Mouse (Mus musculus): Measurements from ENCODE around the gene Ift20. TPM values are rescaled to one million over a fixed set of nuclear protein-coding genes. Genes with fewer than 3 reads are reported as not detected.
A peak's percentile ranks its signal among the peaks of the same experiment; 100 is the strongest.

The Ift20 gene
- polyA plus RNA-seq, 1 experiment from 2014 or later, result 134 TPM

- 85% methylated on average over 3 of the region's 3 CpGs for whole genome bisulfite sequencing
- no peak overlapping the region for H3K9ac ChIP-seq
Measured at GRCm38 (mm10) chr11:78505430-78505829, 30.7 kb upstream of the Ift20 start.

GRCm38 (mm10) chr11:78509148-78509547 lies 27.0 kb upstream of the Ift20 start:
- no peak for ATAC-seq (replicated peaks; ENCODE audit: low FRiP score)
- Histone ChIP-seq H3K4me3 (replicated peaks) (no peak overlapping the region), H3K36me3 (peaks cover 51% of the 10 kb centered on the region), H3K9me3 (replicated peaks) (no peaks in the 10 kb centered on the region), H3K4me1 (peaks cover 19% of the 10 kb centered on the region), H3K4me2 (no peak overlapping the region), H3K9ac (no peak overlapping the region), H3K27me3 (no peaks in the 10 kb centered on the region), H3K27ac (no peak overlapping the region)
- WGBS, result 81% methylated on average over 5 of the region's 5 CpGs

More at GRCm38 (mm10) chr11:78505430-78505829, 30.7 kb upstream of the Ift20 start:
- H3K4me2 ChIP-seq, result no peak overlapping the region
- H3K4me3 ChIP-seq (replicated peaks), result no peak overlapping the region
- no peak overlapping the region for H3K27ac ChIP-seq
- ATAC-seq (replicated peaks; ENCODE audit: low FRiP score), result no peak
- no peaks in the 10 kb centered on the region for H3K9me3 ChIP-seq (replicated peaks)
- H3K27me3 ChIP-seq, result peaks cover 11% of the 10 kb centered on the region
- peaks cover 47% of the 10 kb centered on the region for H3K36me3 ChIP-seq
- no peaks in the 10 kb centered on the region for H3K4me1 ChIP-seq

GRCm38 (mm10) chr11:78512025-78512957 lies 23.9 kb upstream of the Ift20 start, which contains the start of the genes Tmem199 and Poldip2:
Tmem199 (minus strand) TSS chr11:78512172.
Poldip2 (plus strand) TSS chr11:78512193.
- Histone ChIP-seq H3K4me1 (peaks cover 19% of the 10 kb centered on the region), H3K27ac (peak within 1 kb of the TSS; percentile 86), H3K4me3 (replicated peaks) (peak within 1 kb of the TSS; percentile 82), H3K36me3 (peaks cover 63% of the 10 kb centered on the region), H3K9me3 (replicated peaks) (no peaks in the 10 kb centered on the region), H3K9ac (peak within 1 kb of the TSS; percentile 93), H3K27me3 (no peaks in the 10 kb centered on the region), H3K4me2 (peak within 1 kb of the TSS; percentile 87)
- peak; percentile 95 for ATAC-seq (replicated peaks; ENCODE audit: low FRiP score)
- under 1% methylated on average over 50 of the region's 67 CpGs for WGBS

GRCm38 (mm10) chr11:78513106-78513790 lies 22.9 kb upstream of the Ift20 start:
- Histone ChIP-seq H3K4me3 (replicated peaks) (peak overlapping the region; percentile 82), H3K27me3 (no peaks in the 10 kb centered on the region), H3K36me3 (peaks cover 62% of the 10 kb centered on the region), H3K4me2 (peak overlapping the region; percentile 87), H3K4me1 (peaks cover 19% of the 10 kb centered on the region), H3K9me3 (replicated peaks) (no peaks in the 10 kb centered on the region), H3K9ac (peak overlapping the region; percentile 93), H3K27ac (no peak overlapping the region)
- 77% methylated on average over 3 of the region's 3 CpGs for whole genome bisulfite sequencing
- no peak for ATAC-seq (replicated peaks; ENCODE audit: low FRiP score)

- Histone ChIP-seq H3K4me3 (replicated peaks) (no peak overlapping the region), H3K36me3 (peaks cover 67% of the 10 kb centered on the region), H3K9ac (no peak overlapping the region), H3K27ac (no peak overlapping the region), H3K4me1 (peaks cover 19% of the 10 kb centered on the region), H3K9me3 (replicated peaks) (no peaks in the 10 kb centered on the region), H3K4me2 (no peak overlapping the region), H3K27me3 (no peaks in the 10 kb centered on the region)
- no peak for ATAC-seq (replicated peaks; ENCODE audit: low FRiP score)
- WGBS, result 84% methylated on average over 2 of the region's 2 CpGs
Measured at GRCm38 (mm10) chr11:78515549-78516325, 20.4 kb upstream of the Ift20 start.

GRCm38 (mm10) chr11:78518931-78519330 lies 17.2 kb upstream of the Ift20 start:
- Histone ChIP-seq H3K27ac (no peak overlapping the region), H3K9me3 (replicated peaks) (no peaks in the 10 kb centered on the region), H3K27me3 (no peaks in the 10 kb centered on the region), H3K9ac (no peak overlapping the region), H3K36me3 (peaks cover 97% of the 10 kb centered on the region), H3K4me1 (no peaks in the 10 kb centered on the region), H3K4me3 (replicated peaks) (no peak overlapping the region), H3K4me2 (no peak overlapping the region)
- ATAC-seq (replicated peaks; ENCODE audit: low FRiP score), result no peak
- WGBS, result 91% methylated on average over 10 of the region's 10 CpGs

GRCm38 (mm10) chr11:78521880-78522279 lies 14.3 kb upstream of the Ift20 start:
- Histone ChIP-seq H3K27ac (no peak overlapping the region), H3K9me3 (replicated peaks) (no peaks in the 10 kb centered on the region), H3K4me3 (replicated peaks) (no peak overlapping the region), H3K27me3 (no peaks in the 10 kb centered on the region), H3K36me3 (peaks cover 97% of the 10 kb centered on the region), H3K4me2 (no peak overlapping the region), H3K9ac (no peak overlapping the region), H3K4me1 (no peaks in the 10 kb centered on the region)
- ATAC-seq (replicated peaks; ENCODE audit: low FRiP score), result no peak
- 89% methylated on average over 3 of the region's 3 CpGs for WGBS

GRCm38 (mm10) chr11:78522481-78522997 lies 13.6 kb upstream of the Ift20 start:
- no peak overlapping the region for H3K4me3 ChIP-seq (replicated peaks)
- 100% methylated on average over 1 of the region's 1 CpGs for whole genome bisulfite sequencing
- H3K27me3 ChIP-seq, result no peaks in the 10 kb centered on the region
- no peaks in the 10 kb centered on the region for H3K9me3 ChIP-seq (replicated peaks)
- H3K4me2 ChIP-seq, result no peak overlapping the region
- peaks cover 100% of the 10 kb centered on the region for H3K36me3 ChIP-seq
- ATAC-seq (replicated peaks; ENCODE audit: low FRiP score), result no peak
- H3K27ac ChIP-seq, result no peak overlapping the region
- H3K9ac ChIP-seq, result no peak overlapping the region
- peaks cover under 1% of the 10 kb centered on the region; the same call in 1 of the 2 replicates for H3K4me1 ChIP-seq

- no peaks in the 10 kb centered on the region for H3K27me3 ChIP-seq
- no peak overlapping the region for H3K9ac ChIP-seq
- no peak overlapping the region for H3K27ac ChIP-seq
- no peak for ATAC-seq (replicated peaks; ENCODE audit: low FRiP score)
- H3K4me1 ChIP-seq, result peaks cover 9% of the 10 kb centered on the region
- H3K4me3 ChIP-seq (replicated peaks), result no peak overlapping the region
- no peaks in the 10 kb centered on the region for H3K9me3 ChIP-seq (replicated peaks)
- no peak overlapping the region for H3K4me2 ChIP-seq
- 85% methylated on average over 9 of the region's 9 CpGs for WGBS
- H3K36me3 ChIP-seq, result peaks cover 100% of the 10 kb centered on the region
Measured at GRCm38 (mm10) chr11:78523241-78523955, 12.8 kb upstream of the Ift20 start.

- no peak for ATAC-seq (replicated peaks; ENCODE audit: low FRiP score)
- no peak overlapping the region; the same call in 1 of the 2 replicates for H3K27ac ChIP-seq
Measured at GRCm38 (mm10) chr11:78524838-78525237, 11.3 kb upstream of the Ift20 start.

GRCm38 (mm10) chr11:78528714-78529113 lies 7.4 kb upstream of the Ift20 start:
- Histone ChIP-seq H3K36me3 (peaks cover 67% of the 10 kb centered on the region), H3K27me3 (no peaks in the 10 kb centered on the region), H3K4me2 (no peak overlapping the region), H3K9me3 (replicated peaks) (no peaks in the 10 kb centered on the region), H3K27ac (peak overlapping the region; percentile 84), H3K4me3 (replicated peaks) (no peak overlapping the region), H3K4me1 (peaks cover 36% of the 10 kb centered on the region), H3K9ac (no peak overlapping the region)
- peak; percentile 68 for ATAC-seq (replicated peaks; ENCODE audit: low FRiP score)
- 38% methylated on average over 9 of the region's 9 CpGs for WGBS

More at GRCm38 (mm10) chr11:78524838-78525237, 11.3 kb upstream of the Ift20 start:
- Histone ChIP-seq H3K4me2 (no peak overlapping the region), H3K36me3 (peaks cover 98% of the 10 kb centered on the region), H3K27me3 (no peaks in the 10 kb centered on the region), H3K4me3 (replicated peaks) (no peak overlapping the region), H3K9me3 (replicated peaks) (no peaks in the 10 kb centered on the region), H3K4me1 (peaks cover 21% of the 10 kb centered on the region), H3K9ac (no peak overlapping the region)
- 84% methylated on average over 2 of the region's 2 CpGs for WGBS
